Mouse (Mus musculus): ENCODE data around the gene Bach2. TPM values are rescaled to one million over a fixed set of nuclear protein-coding genes. Genes with fewer than 3 reads are reported as not detected.
A peak's percentile ranks its signal among the peaks of the same experiment; 100 is the strongest.

The Bach2 gene
- total and polyA plus RNA-seq, 2 experiments from 2014 or later: 13.9 to 14.7 TPM

GRCm38 (mm10) chr4:32444671-32445196 lies 206.1 kb downstream of the Bach2 start:
- Histone ChIP-seq H3K9me3 (ENCODE audit: low read length) (no peaks in the 10 kb centered on the region), H3K4me2 (ENCODE audit: low read depth, low read length) (no peak overlapping the region), H3K27me3 (ENCODE audit: insufficient read depth, low read length) (no peaks in the 10 kb centered on the region), H3K9ac (replicated peaks; ENCODE audit: low read length) (no peak overlapping the region), H3K4me1 (ENCODE audit: insufficient read depth, low read length) (no peaks in the 10 kb centered on the region), H3K36me3 (ENCODE audit: insufficient read depth, low read length) (no peaks in the 10 kb centered on the region), H3K4me3 (ENCODE audit: low read length) (no peak overlapping the region), H3K27ac (no peak overlapping the region)
- TF ChIP-seq CTCF (IDR thresholded peaks at IDR 0.05; ENCODE audit: low read depth): no peak
- no peak for DNase-seq (ENCODE audit: low spot score)
- no peak for ATAC-seq
- WGBS: 88% methylated on average over 1 of the region's 1 CpGs

DNA sequence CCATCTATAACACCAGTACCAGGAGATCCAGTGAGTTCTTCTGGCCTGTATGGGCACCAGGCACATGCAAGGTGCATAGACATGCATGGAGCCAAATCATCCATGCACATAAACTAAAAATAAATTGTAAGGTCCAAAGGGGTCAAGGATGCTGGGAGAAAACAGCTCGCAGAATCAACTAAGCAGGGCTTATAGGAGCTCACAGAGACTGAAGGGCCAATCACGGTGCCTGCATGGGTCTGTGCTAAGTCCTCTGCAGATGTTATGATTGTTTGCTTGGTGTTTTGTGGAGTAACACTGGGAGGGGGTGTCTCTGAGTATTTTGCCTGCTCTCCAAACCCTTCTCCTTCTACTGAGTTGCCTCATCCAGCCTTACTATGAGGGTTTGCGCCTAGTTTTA lies 209.2 kb downstream of the Bach2 start:
- 95% methylated on average over 3 of the region's 3 CpGs for WGBS
- no peak for DNase-seq (ENCODE audit: low spot score)
- no peak for TF ChIP-seq CTCF (IDR thresholded peaks at IDR 0.05; ENCODE audit: low read depth)
- Histone ChIP-seq H3K4me2 (ENCODE audit: low read depth, low read length) (no peak overlapping the region), H3K36me3 (ENCODE audit: insufficient read depth, low read length) (no peaks in the 10 kb centered on the region), H3K4me1 (ENCODE audit: insufficient read depth, low read length) (no peaks in the 10 kb centered on the region), H3K27ac (no peak overlapping the region), H3K9ac (replicated peaks; ENCODE audit: low read length) (no peak overlapping the region), H3K27me3 (ENCODE audit: insufficient read depth, low read length) (no peaks in the 10 kb centered on the region), H3K4me3 (ENCODE audit: low read length) (no peak overlapping the region), H3K9me3 (ENCODE audit: low read length) (no peaks in the 10 kb centered on the region)
- no peak for ATAC-seq

DNA sequence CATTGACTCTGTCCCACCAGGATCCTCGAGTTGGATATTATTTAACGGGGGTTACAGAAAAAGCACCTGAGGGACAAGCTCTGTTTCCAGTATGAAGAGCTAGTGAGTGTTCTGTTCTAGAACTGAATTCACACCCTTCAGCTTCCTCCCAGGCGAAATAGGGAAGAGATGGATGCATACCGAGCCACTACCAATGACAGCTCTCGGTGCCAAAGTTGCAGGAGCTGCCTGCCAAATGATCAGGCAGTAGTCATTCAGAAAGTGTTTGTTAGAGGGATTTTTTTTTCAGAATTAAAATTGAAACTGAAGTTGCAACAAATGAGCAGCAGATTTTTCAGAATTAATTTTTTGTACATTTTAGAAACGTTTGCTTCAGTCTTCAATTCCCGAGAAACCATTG lies 223.4 kb downstream of the Bach2 start:
- no peaks in the 10 kb centered on the region for H3K9me3 ChIP-seq (ENCODE audit: low read length)
- H3K4me2 ChIP-seq (ENCODE audit: low read depth, low read length): no peak overlapping the region
- H3K27me3 ChIP-seq (ENCODE audit: insufficient read depth, low read length): no peaks in the 10 kb centered on the region
- no peak for ATAC-seq
- no peak for TF ChIP-seq CTCF (IDR thresholded peaks at IDR 0.05; ENCODE audit: low read depth)
- no peak overlapping the region for H3K4me3 ChIP-seq (ENCODE audit: low read length)
- no peak for DNase-seq (ENCODE audit: low spot score)
- H3K9ac ChIP-seq (replicated peaks; ENCODE audit: low read length): no peak overlapping the region
- no peaks in the 10 kb centered on the region for H3K36me3 ChIP-seq (ENCODE audit: insufficient read depth, low read length)
- H3K4me1 ChIP-seq (ENCODE audit: insufficient read depth, low read length): no peaks in the 10 kb centered on the region
- 68% methylated on average over 7 of the region's 7 CpGs for WGBS
- H3K27ac ChIP-seq: no peak overlapping the region

DNA sequence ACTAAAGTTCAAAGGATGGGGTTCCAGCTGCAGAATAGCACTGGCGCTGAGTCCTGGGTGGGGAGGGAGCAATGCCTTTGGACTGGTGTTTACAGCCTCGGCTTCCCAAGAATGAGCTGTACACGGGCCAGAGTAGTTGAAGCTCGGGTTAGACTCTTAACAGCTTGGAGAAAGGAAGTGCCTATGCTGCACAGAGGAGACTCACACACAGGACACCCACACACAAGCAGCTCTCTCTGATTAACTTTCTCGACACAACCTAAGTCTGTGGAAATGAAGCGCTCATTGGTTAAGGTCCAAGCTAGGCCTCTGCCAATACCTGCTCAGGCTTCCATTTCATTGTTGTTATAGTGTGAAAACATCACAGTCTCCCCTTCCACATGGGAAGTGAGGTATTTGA lies 224.5 kb downstream of the Bach2 start:
- no peak overlapping the region for H3K27ac ChIP-seq
- 87% methylated on average over 6 of the region's 6 CpGs for whole genome bisulfite sequencing
- no peak for ATAC-seq

GRCm38 (mm10) chr4:32464540-32464939 lies 225.9 kb downstream of the Bach2 start:
- WGBS: 88% methylated on average over 6 of the region's 6 CpGs
- H3K4me1 ChIP-seq (ENCODE audit: insufficient read depth, low read length): no peaks in the 10 kb centered on the region
- no peak for TF ChIP-seq CTCF (IDR thresholded peaks at IDR 0.05; ENCODE audit: low read depth)
- ATAC-seq: no peak
- no peaks in the 10 kb centered on the region for H3K9me3 ChIP-seq (ENCODE audit: low read length)
- no peaks in the 10 kb centered on the region for H3K27me3 ChIP-seq (ENCODE audit: insufficient read depth, low read length)
- no peak overlapping the region for H3K9ac ChIP-seq (replicated peaks; ENCODE audit: low read length)
- no peak overlapping the region for H3K4me2 ChIP-seq (ENCODE audit: low read depth, low read length)
- H3K36me3 ChIP-seq (ENCODE audit: insufficient read depth, low read length): no peaks in the 10 kb centered on the region
- no peak overlapping the region for H3K4me3 ChIP-seq (ENCODE audit: low read length)
- H3K27ac ChIP-seq: no peak overlapping the region
- no peak for DNase-seq (ENCODE audit: low spot score)

More for the DNA sequence above, 224.5 kb downstream of the Bach2 start:
- H3K36me3 ChIP-seq (ENCODE audit: insufficient read depth, low read length): no peaks in the 10 kb centered on the region
- no peak overlapping the region for H3K4me2 ChIP-seq (ENCODE audit: low read depth, low read length)
- H3K27me3 ChIP-seq (ENCODE audit: insufficient read depth, low read length): no peaks in the 10 kb centered on the region
- no peaks in the 10 kb centered on the region for H3K4me1 ChIP-seq (ENCODE audit: insufficient read depth, low read length)
- no peak for TF ChIP-seq CTCF (IDR thresholded peaks at IDR 0.05; ENCODE audit: low read depth)
- no peak for DNase-seq (ENCODE audit: low spot score)
- no peaks in the 10 kb centered on the region for H3K9me3 ChIP-seq (ENCODE audit: low read length)
- H3K9ac ChIP-seq (replicated peaks; ENCODE audit: low read length): no peak overlapping the region
- H3K4me3 ChIP-seq (ENCODE audit: low read length): no peak overlapping the region

- Histone ChIP-seq H3K36me3 (ENCODE audit: insufficient read depth, low read length) (no peaks in the 10 kb centered on the region), H3K27me3 (ENCODE audit: insufficient read depth, low read length) (no peaks in the 10 kb centered on the region), H3K4me2 (ENCODE audit: low read depth, low read length) (no peak overlapping the region), H3K27ac (no peak overlapping the region), H3K9me3 (ENCODE audit: low read length) (no peaks in the 10 kb centered on the region), H3K4me3 (ENCODE audit: low read length) (no peak overlapping the region), H3K4me1 (ENCODE audit: insufficient read depth, low read length) (no peaks in the 10 kb centered on the region), H3K9ac (replicated peaks; ENCODE audit: low read length) (no peak overlapping the region)
- WGBS: 67% methylated on average over 8 of the region's 8 CpGs
- TF ChIP-seq CTCF (IDR thresholded peaks at IDR 0.05; ENCODE audit: low read depth): no peak
- DNase-seq (ENCODE audit: low spot score) (no peak), ATAC-seq (no peak)
Observed at GRCm38 (mm10) chr4:32466031-32466430, 227.4 kb downstream of the Bach2 start.

DNA sequence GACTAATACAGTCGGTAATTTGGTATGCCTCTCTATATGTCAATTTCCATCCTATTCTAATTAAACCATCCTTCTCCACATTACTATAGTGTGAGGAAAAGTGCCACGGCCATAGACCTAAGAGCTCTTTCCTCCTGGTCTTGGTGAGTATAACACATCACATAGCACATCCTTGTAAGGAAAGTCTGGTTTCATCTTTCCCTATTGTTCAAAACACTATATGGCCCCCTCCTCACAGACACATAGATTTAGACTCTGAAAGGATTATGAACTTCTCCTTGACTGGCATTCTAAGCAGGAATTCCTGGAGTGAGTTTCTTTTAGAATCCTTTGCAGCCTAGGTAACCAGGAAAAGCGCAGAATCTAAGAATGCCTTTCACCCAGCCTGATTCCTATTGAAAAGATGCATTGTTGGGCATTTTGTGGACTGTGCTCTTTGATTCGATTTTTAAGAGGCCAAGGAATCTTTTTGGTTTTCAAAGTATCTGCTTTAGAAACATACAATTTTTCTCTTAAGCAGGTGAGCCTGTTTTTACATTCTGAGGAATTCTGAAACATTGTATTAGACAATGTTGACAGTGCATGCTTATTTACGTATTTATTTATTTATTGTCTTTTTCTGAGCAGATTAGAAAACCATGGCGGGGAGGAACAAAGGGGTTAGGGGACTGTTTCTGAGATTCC lies 239.5 kb downstream of the Bach2 start:
- ATAC-seq: no peak
- no peaks in the 10 kb centered on the region for H3K9me3 ChIP-seq (ENCODE audit: low read length)
- no peak for DNase-seq (ENCODE audit: low spot score)
- TF ChIP-seq CTCF (IDR thresholded peaks at IDR 0.05; ENCODE audit: low read depth): no peak
- H3K9ac ChIP-seq (replicated peaks; ENCODE audit: low read length): no peak overlapping the region
- peaks cover 30% of the 10 kb centered on the region for H3K4me1 ChIP-seq (ENCODE audit: insufficient read depth, low read length)
- H3K4me3 ChIP-seq (ENCODE audit: low read length): no peak overlapping the region
- H3K27ac ChIP-seq: peak overlapping the region; percentile 5; the same call in 1 of the 2 replicates
- no peaks in the 10 kb centered on the region for H3K27me3 ChIP-seq (ENCODE audit: insufficient read depth, low read length)
- 31% methylated on average over 6 of the region's 6 CpGs for WGBS
- H3K4me2 ChIP-seq (ENCODE audit: low read depth, low read length): no peak overlapping the region
- H3K36me3 ChIP-seq (ENCODE audit: insufficient read depth, low read length): no peaks in the 10 kb centered on the region
